Mouse (Mus musculus): ENCODE data around the gene Brinp1. TPM values are rescaled to one million over a fixed set of nuclear protein-coding genes. Genes with fewer than 3 reads are reported as not detected.
A peak's percentile ranks its signal among the peaks of the same experiment; 100 is the strongest.
"Not testable (repeated sequence)": the region's sequence is repeated elsewhere in the genome, so short reads cannot be mapped to it uniquely, and the experiment has no call there.

Gene Brinp1
- polyA plus RNA-seq, 1 experiment from 2014 or later, result 3.4 TPM

GRCm38 (mm10) chr4:68906417-68907210 lies 47.6 kb downstream of the Brinp1 start:
- no peaks in the 10 kb centered on the region for H3K36me3 ChIP-seq
- H3K9me3 ChIP-seq, result no peaks in the 10 kb centered on the region
- DNase-seq (ENCODE audit: low spot score), result peak; percentile 76
- peaks cover 5% of the 10 kb centered on the region; the same call in 1 of the 2 replicates for H3K4me1 ChIP-seq
- H3K4me3 ChIP-seq, result no peak overlapping the region
- no peaks in the 10 kb centered on the region for H3K27me3 ChIP-seq (ENCODE audit: insufficient read depth, poor library complexity, severe bottlenecking)
- peak overlapping the region; percentile 56; the same call in 1 of the 2 replicates for H3K27ac ChIP-seq
- 67% methylated on average over 11 of the region's 11 CpGs for WGBS

GRCm38 (mm10) chr4:68890526-68890925 lies 63.7 kb downstream of the Brinp1 start:
- Histone ChIP-seq H3K36me3 (no peaks in the 10 kb centered on the region), H3K27me3 (ENCODE audit: insufficient read depth, poor library complexity, severe bottlenecking) (no peaks in the 10 kb centered on the region), H3K9me3 (no peaks in the 10 kb centered on the region), H3K4me3 (no peak overlapping the region), H3K27ac (no peak overlapping the region), H3K4me1 (no peaks in the 10 kb centered on the region)
- 82% methylated on average over 4 of the region's 4 CpGs for WGBS
- DNase-seq (ENCODE audit: low spot score), result no peak

GRCm38 (mm10) chr4:68886276-68886675 lies 67.9 kb downstream of the Brinp1 start:
- no peaks in the 10 kb centered on the region for H3K4me1 ChIP-seq
- H3K4me3 ChIP-seq, result no peak overlapping the region
- no peak overlapping the region for H3K27ac ChIP-seq
- no peaks in the 10 kb centered on the region for H3K9me3 ChIP-seq
- 81% methylated on average over 2 of the region's 2 CpGs for WGBS
- no peaks in the 10 kb centered on the region for H3K27me3 ChIP-seq (ENCODE audit: insufficient read depth, poor library complexity, severe bottlenecking)
- H3K36me3 ChIP-seq, result no peaks in the 10 kb centered on the region
- DNase-seq (ENCODE audit: low spot score), result no peak

- H3K27me3 ChIP-seq (ENCODE audit: insufficient read depth, poor library complexity, severe bottlenecking), result no peaks in the 10 kb centered on the region
- H3K36me3 ChIP-seq, result no peaks in the 10 kb centered on the region
- no peaks in the 10 kb centered on the region for H3K9me3 ChIP-seq
- H3K4me3 ChIP-seq, result no peak overlapping the region
- H3K27ac ChIP-seq, result no peak overlapping the region
- no peak for DNase-seq (ENCODE audit: low spot score)
- H3K4me1 ChIP-seq, result no peaks in the 10 kb centered on the region
These were observed 82.2 kb downstream of the Brinp1 start for GRCm38 (mm10) chr4:68872028-68872427.

- no peak overlapping the region for H3K27ac ChIP-seq
- H3K27me3 ChIP-seq (ENCODE audit: insufficient read depth, poor library complexity, severe bottlenecking), result no peaks in the 10 kb centered on the region
- H3K9me3 ChIP-seq, result no peaks in the 10 kb centered on the region
- no peak overlapping the region for H3K4me3 ChIP-seq
- no peaks in the 10 kb centered on the region for H3K36me3 ChIP-seq
- 71% methylated on average over 4 of the region's 4 CpGs for WGBS
- DNase-seq (ENCODE audit: low spot score), result no peak
- no peaks in the 10 kb centered on the region for H3K4me1 ChIP-seq
These were observed 88.9 kb downstream of the Brinp1 start for GRCm38 (mm10) chr4:68865135-68865767.

- Histone ChIP-seq H3K4me3 (no peak overlapping the region), H3K27ac (no peak overlapping the region), H3K9me3 (no peaks in the 10 kb centered on the region), H3K4me1 (no peaks in the 10 kb centered on the region), H3K27me3 (ENCODE audit: insufficient read depth, poor library complexity, severe bottlenecking) (no peaks in the 10 kb centered on the region), H3K36me3 (no peaks in the 10 kb centered on the region)
- 89% methylated on average over 2 of the region's 2 CpGs for WGBS
- DNase-seq (ENCODE audit: low spot score), result no peak
These were observed 89.5 kb downstream of the Brinp1 start for GRCm38 (mm10) chr4:68864668-68865067.

GRCm38 (mm10) chr4:68856868-68857267 lies 97.3 kb downstream of the Brinp1 start:
- no peaks in the 10 kb centered on the region for H3K4me1 ChIP-seq
- no peak overlapping the region for H3K4me3 ChIP-seq
- 43% methylated on average over 1 of the region's 1 CpGs for WGBS
- no peaks in the 10 kb centered on the region for H3K9me3 ChIP-seq
- no peaks in the 10 kb centered on the region for H3K36me3 ChIP-seq
- no peak overlapping the region for H3K27ac ChIP-seq
- no peaks in the 10 kb centered on the region for H3K27me3 ChIP-seq (ENCODE audit: insufficient read depth, poor library complexity, severe bottlenecking)
- DNase-seq (ENCODE audit: low spot score), result no peak

- DNase-seq (ENCODE audit: low spot score), result no peak
- H3K27me3 ChIP-seq (ENCODE audit: insufficient read depth, poor library complexity, severe bottlenecking), result no peaks in the 10 kb centered on the region
- H3K4me1 ChIP-seq, result no peaks in the 10 kb centered on the region
- H3K27ac ChIP-seq, result no peak overlapping the region
- WGBS, result 68% methylated on average over 3 of the region's 3 CpGs
- H3K9me3 ChIP-seq, result no peaks in the 10 kb centered on the region
- no peaks in the 10 kb centered on the region for H3K36me3 ChIP-seq
- H3K4me3 ChIP-seq, result no peak overlapping the region
These were observed 104.5 kb downstream of the Brinp1 start for GRCm38 (mm10) chr4:68849671-68850070.

- no peak overlapping the region for H3K4me3 ChIP-seq
- 69% methylated on average over 1 of the region's 1 CpGs for WGBS
- H3K4me1 ChIP-seq, result no peaks in the 10 kb centered on the region
- no peak for DNase-seq (ENCODE audit: low spot score)
- no peaks in the 10 kb centered on the region for H3K9me3 ChIP-seq
- no peaks in the 10 kb centered on the region for H3K27me3 ChIP-seq (ENCODE audit: insufficient read depth, poor library complexity, severe bottlenecking)
- no peak overlapping the region for H3K27ac ChIP-seq
- H3K36me3 ChIP-seq, result no peaks in the 10 kb centered on the region
These were observed 107.2 kb downstream of the Brinp1 start for GRCm38 (mm10) chr4:68846976-68847375.

GRCm38 (mm10) chr4:68845964-68846363 lies 108.2 kb downstream of the Brinp1 start:
- Histone ChIP-seq H3K9me3 (no peaks in the 10 kb centered on the region), H3K27ac (no peak overlapping the region), H3K4me3 (no peak overlapping the region), H3K36me3 (no peaks in the 10 kb centered on the region), H3K27me3 (ENCODE audit: insufficient read depth, poor library complexity, severe bottlenecking) (no peaks in the 10 kb centered on the region), H3K4me1 (no peaks in the 10 kb centered on the region)
- no peak for DNase-seq (ENCODE audit: low spot score)
- WGBS, result 45% methylated on average over 3 of the region's 3 CpGs

- DNase-seq (ENCODE audit: low spot score); H3K36me3 ChIP-seq; H3K9me3 ChIP-seq; H3K4me1 ChIP-seq; H3K27me3 ChIP-seq (ENCODE audit: insufficient read depth, poor library complexity, severe bottlenecking); H3K4me3 ChIP-seq; H3K27ac ChIP-seq: not testable (repeated sequence)
These were observed 140.2 kb downstream of the Brinp1 start for GRCm38 (mm10) chr4:68813997-68814396.

- H3K27me3 ChIP-seq (ENCODE audit: insufficient read depth, poor library complexity, severe bottlenecking), result no peaks in the 10 kb centered on the region
- no peak overlapping the region for H3K27ac ChIP-seq
- 74% methylated on average over 3 of the region's 3 CpGs for WGBS
- no peak overlapping the region for H3K4me3 ChIP-seq
- DNase-seq (ENCODE audit: low spot score), result no peak
- H3K36me3 ChIP-seq, result no peaks in the 10 kb centered on the region
- no peaks in the 10 kb centered on the region for H3K4me1 ChIP-seq
- H3K9me3 ChIP-seq, result no peaks in the 10 kb centered on the region
These were observed 147.7 kb downstream of the Brinp1 start for GRCm38 (mm10) chr4:68806502-68806901.

GRCm38 (mm10) chr4:68801923-68802855 lies 152.0 kb downstream of the Brinp1 start:
- no peaks in the 10 kb centered on the region for H3K27me3 ChIP-seq (ENCODE audit: insufficient read depth, poor library complexity, severe bottlenecking)
- no peak for DNase-seq (ENCODE audit: low spot score)
- H3K9me3 ChIP-seq, result no peaks in the 10 kb centered on the region
- H3K27ac ChIP-seq, result no peak overlapping the region
- H3K36me3 ChIP-seq, result no peaks in the 10 kb centered on the region
- no peaks in the 10 kb centered on the region for H3K4me1 ChIP-seq
- 78% methylated on average over 6 of the region's 6 CpGs for WGBS
- H3K4me3 ChIP-seq, result no peak overlapping the region
